Mouse (Mus musculus) lung, postnatal 0 days (tissue): ENCODE data around the gene Ddi1.

Experiments used
- CTCF ChIP-seq: IDR thresholded peaks from 2 replicates; pipeline ENCODE4 v1.5.1; 2016; ENCODE audit warnings: antibody characterized with exemption, mild to moderate bottlenecking
- EP300 ChIP-seq: IDR thresholded peaks from 2 replicates; pipeline ENCODE4 v1.6.1; 2016; ENCODE audit warnings: antibody characterized with exemption, mild to moderate bottlenecking, control low read depth

DNA sequence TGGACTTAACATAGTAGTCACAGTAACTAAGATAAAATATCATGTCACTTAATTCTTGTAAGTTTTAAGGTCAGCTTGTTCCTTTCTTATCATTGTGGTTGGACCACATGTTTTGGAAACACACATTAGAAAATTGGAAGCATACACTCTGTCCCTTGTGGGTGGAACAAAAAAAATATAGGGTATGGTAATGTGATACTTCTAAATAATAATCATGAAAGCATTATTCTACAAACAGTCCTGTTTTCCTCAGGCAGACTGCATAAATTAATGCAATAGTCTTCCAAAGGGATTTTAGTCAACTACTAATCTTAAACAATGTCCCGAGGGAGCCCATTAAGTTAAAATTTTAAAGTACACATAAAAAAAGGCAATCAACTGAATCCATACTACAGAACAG, 6.7 kb upstream of the Ddi1 start:
- no peak for TF ChIP-seq CTCF
- TF ChIP-seq EP300: no peak
